Mouse (Mus musculus) B cell, adult 2 months (primary cell): ENCODE measurements at regions not wholly inside any gene's neighbourhood (a gene's known extent, or its start where the extent isn't known, plus 50 kb on each side); places are given as distances from the start of the nearest gene placed in this dataset.

Experiments
- DNase-seq, 2 experiments: peaks; one replicate each; pipeline ENCODE4 v3.0.0; 2022

DNA sequence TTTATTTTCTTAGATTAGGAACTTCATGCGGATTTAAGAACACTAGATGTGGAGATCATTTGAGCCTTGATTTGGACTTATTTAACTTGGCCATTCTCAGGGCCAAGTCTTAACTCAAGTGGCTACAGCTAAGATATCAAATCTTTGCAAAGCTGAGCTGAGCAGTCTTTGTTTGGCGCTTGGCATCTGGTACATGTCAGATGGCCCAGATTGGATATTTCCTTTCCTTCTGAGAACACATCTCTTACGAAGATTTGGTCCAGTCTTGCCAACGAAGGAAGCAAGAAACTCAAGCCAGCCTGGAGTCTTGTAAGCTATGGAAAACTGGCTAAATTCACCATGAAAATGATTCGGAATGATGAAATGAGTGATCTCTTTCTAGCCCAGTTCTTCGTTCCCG lies 59.1 kb upstream of the Cdc42ep3 start:
- DNase-seq = no peak

DNA sequence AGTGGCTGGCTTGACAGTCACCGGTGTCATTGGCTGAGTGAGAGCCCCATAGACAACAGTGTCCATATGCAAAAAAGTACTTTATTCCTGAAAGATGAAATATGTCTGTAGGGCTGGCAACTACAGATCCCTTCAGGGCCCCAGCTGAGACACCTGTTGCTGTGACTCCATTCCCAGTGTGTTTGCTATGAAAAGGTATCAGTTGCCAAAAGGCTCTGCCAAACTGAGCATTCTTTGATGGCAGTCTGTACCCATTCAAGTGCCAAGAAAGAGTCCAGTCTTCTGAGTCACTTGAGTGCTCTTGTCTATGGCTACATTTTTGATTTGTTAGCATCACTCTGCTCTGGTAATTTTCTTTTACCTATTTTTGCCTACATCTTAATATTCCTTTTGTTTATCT lies 63.1 kb upstream of the Cdc42ep3 start:
- no peak for DNase-seq

DNA sequence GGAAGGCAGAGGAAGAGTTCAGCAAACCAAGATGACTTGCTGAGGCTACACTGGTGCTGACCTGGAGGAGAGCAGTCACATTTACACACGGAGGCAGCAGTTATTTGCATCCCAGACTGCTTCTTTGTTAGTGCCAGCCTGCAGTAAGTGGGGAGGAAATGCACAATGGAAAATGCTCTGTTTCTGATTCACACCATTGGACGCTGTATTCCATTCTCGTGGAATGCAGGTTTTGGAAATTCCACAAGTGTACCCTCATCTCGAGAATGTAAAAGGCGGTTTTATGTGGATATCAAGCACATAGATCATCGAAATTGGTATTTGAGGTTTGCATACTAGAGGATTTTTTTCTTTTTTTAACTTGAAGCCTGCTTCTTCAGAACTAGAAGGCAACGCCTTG lies 66.7 kb upstream of the Cdc42ep3 start:
- DNase-seq = no peak

DNA sequence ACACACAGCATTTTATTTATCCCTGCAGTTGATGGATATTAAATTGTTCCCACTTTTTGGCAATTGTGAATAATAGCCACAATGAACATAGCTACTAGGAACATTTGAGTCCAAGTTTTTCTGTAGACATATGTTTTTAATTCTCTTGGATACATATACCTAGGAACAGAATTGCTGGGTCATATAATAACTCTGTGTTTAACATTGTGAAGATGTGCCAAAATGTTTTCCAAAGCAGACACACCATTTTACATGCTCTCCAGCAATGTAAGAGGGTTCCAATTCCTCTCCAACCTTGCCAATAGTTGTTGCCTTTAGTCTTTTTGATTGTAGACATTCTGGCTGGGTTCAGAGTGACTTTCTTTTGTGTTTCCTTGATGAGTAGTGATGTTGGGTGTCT lies 84.3 kb upstream of the Cdc42ep3 start:
- DNase-seq = no peak

DNA sequence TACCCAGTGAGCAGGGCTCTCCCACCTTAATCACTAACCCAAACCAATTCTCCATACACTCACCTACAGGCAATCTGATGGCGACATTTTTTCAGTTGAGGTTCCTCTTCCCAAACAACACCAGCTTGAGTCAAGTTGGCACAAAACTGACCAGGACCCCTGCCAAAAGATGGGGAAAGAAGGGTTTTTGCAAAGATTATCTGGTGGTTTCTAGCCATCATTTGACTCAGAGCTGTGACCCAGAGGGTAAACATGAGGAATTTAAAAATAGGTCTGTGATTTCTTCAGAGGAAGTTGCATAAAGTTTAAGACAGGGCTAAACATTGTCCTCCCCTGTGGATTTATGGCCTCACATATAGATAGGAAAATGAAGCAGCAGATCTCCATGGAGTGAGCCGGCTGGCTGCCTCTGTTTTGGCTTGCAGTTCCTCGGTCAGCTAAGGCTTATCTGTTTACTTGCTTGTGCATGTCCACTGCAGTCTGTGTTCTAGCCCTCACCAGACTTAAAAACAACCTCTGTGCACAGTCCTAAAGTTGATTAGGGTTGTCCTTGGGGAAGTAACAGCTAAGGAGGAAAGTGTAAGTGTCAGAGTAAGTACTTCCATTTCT lies 87.7 kb upstream of the Cdc42ep3 start:
- DNase-seq = no peak

DNA sequence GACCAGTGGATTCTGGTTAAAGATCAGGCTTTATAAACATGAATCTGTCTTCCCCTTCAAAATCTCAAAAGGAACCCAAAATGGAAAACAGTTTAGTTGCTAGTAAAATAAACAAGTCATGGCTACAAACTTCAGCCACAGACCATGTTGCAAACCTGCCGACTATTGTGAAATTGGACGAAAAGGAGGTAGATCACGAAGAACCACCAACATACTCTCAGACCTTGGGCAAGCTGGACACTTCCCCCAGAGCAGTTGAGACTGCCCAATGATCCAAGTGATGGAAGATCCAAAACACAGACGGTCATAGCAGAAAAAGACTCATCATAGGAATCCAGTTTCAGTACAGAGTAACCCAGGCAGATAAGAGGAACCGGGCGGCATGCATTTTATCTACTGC lies 92.3 kb upstream of the Cdc42ep3 start:
- no peak for DNase-seq

DNA sequence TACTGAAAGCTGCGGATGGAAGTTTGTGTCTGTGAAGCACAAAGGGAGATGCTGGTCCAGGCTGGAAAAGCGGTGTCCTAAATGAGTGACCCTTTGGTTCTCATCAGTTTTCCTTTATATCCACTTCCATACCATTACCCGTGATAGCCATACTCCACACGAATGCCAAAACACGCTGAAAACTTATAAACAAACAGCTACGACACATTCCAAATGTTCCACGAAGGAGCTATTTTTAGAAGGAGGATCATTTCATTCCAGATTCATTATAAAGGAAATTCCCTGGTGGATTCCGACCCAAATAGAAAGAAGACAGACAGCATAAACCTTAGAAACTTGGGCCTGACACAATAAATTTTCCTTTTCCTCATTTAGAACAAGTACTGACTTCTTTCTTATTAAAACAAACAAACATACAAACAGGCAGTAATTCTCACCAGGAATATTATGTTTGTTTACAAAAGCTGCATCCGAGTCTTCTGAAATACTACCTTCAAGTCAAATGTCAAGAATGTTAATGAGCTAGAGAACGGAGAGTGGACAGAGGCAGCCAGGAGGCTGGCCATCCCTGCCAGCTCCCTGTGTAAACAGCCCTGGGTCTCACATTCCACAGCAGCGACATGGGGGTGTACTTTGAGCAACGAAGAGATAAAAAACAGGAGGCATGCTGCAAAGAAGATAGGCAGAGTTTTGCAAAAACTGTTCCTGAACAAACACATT lies 96.4 kb upstream of the Cdc42ep3 start:
- no peak for DNase-seq

DNA sequence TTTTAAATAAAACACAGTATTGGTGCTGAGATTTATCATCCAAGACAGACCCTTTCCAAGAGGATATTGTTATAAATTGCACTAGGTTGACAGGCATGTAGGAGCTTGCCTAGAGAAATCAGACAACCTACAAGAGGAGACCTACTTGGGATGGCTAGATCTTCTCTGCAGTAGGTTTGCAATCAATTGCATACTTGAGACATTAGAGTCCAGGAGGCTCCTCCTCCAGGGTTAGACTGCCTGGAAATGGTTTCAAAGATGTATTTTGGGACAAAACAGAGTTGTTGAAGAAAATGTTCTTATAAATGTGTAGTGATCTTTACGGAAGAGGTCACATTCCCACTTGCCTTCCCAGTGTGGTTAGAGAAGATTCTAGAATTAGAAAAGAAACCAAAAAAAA lies 98.9 kb upstream of the Cdc42ep3 start:
- no peak for DNase-seq

DNA sequence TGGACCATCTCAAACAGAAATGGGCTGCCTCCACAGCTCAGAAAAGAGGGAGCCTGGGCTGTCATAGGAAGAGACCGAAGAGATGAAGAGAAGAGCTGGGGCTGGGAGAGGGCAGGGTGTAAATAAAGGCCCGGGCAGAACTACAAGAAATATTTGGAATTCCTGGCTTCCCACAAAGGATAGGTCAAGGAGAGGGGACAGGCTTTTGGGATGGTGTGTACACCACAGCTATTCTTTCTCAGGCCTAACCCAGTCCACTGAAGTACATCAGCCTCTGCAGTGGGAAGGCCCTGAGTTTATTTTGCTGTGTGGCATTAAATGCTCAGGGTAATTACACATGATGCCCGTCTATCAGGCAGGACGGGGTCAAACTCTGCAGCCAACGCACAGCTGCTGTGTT lies 99.6 kb upstream of the Cdc42ep3 start:
- no peak for DNase-seq

DNA sequence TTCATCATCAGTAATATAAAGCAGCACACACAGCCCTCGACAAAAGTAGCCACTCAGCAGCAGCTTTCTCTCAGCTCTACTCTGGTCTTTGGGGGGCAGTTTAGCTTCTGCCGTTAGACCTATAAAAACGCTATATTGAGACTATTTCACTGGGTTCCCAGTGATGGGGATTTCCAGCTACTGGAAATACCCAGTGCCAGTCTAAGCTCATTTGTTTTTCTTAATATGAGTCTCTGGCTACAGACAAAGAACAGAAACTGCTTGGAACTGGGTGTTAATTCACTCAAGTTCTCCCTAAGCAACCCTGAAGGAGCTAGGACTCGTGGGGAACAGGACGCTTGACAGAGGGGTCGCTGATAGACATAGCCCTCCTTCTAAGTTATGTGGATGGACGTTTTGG lies 100.3 kb upstream of the Cdc42ep3 start:
- no peak for DNase-seq

DNA sequence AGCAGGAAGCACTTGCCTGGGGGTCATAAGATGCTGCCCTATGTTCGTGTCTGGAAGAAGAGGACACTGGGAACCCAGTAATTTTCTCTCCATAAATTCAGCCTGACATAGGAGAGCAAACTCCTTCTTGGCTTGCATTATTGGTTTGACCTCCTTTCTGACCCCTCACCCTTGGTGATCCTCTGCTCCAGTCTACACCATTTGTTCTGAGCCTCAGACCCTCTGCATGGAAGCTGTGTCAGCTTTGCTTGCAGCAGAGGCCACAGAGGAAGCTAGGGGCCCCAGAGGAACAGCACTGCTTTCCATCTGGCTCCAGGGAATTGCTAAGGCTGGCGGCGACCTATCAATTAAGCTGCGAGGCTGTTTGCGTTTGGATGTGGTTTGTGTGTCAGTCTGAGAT lies 102.7 kb upstream of the Cdc42ep3 start:
- DNase-seq = no peak

DNA sequence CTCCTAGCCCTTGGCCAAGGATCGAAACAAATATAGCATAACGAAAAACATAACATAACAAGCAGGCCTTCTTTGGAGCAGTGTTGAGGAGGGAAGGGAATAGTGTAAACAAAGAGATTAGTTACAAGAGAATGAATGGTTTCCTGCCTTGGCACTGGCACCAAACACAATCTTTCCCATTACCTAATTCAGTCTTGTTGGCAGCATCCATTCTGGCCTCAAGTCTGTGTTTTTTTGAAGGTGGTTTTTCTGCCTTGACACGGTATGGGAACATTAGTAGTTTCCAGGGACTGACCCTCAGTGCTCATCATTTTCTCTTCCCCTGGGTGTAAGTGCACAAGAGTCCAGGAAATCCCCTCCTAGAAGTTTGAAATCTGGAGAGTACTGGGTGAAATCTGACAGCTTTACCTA lies 106.8 kb upstream of the Cdc42ep3 start:
- DNase-seq = no peak

DNA sequence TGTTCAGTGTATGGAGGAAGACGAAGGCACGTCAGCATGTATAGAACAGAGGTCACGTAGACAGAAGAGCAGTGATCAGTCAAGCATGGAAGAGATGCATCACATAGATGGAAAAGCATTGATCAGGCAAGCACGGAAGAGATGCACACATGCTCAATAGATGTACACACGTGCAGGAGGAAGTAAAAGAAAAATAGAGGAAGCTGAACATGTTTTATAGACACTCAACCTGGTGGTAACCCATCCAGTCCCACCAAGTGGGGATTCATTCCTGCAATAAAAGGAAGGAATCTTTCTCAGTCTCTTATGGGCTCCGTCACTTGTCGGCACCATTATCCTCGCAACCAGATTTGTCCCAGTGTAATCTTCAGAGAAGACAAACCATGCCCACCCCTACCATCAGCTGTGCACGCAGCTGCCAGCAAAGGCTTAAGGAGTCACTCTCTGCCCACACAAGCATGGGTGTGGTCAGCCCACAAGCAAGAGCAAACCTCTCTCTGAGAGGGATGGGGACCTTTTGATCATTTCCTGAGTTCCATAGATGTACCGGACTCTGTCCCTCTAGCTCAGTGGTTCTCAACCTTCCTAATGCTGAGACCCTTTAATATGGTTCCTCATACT lies 108.3 kb upstream of the Cdc42ep3 start:
- DNase-seq = no peak

DNA sequence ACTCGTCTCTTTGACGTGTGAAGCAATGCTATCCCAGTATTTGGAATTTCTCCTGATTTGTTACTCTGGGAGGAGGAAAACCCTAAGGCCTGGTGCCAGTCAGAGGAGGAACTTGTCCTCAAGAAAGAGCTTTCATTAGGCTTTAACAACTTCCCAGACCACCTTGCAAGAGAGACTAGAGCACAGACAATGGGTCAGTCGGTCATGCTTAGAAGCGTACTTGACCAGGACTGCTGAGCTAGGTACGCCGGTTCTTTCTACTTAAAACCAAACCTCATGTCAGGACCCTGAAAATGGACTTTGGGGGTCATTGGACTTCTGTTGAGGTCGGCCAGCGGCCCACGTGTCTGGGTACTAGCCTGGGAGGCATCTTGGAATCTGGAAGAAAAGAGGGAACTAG lies 110.8 kb upstream of the Cdc42ep3 start:
- DNase-seq = no peak

DNA sequence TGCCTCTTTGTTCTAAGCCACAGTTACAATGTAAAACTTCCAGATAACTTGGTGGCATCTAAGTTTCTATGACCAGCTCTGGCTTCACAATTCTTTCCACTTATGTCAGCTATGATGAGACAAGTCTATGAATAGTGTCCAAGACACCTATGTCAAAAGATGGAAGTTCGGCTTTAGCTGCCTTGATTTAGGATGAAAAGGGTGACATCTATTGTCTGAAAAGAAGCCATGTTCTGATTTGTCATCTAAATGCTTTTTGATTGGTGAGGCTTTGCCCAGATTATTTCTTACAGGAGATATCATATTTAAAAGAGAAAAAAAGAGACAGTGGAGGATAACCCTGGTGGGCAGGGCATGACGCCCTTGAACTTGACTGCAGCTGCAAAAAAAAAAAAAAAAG lies 116.7 kb upstream of the Cdc42ep3 start:
- DNase-seq = no peak

DNA sequence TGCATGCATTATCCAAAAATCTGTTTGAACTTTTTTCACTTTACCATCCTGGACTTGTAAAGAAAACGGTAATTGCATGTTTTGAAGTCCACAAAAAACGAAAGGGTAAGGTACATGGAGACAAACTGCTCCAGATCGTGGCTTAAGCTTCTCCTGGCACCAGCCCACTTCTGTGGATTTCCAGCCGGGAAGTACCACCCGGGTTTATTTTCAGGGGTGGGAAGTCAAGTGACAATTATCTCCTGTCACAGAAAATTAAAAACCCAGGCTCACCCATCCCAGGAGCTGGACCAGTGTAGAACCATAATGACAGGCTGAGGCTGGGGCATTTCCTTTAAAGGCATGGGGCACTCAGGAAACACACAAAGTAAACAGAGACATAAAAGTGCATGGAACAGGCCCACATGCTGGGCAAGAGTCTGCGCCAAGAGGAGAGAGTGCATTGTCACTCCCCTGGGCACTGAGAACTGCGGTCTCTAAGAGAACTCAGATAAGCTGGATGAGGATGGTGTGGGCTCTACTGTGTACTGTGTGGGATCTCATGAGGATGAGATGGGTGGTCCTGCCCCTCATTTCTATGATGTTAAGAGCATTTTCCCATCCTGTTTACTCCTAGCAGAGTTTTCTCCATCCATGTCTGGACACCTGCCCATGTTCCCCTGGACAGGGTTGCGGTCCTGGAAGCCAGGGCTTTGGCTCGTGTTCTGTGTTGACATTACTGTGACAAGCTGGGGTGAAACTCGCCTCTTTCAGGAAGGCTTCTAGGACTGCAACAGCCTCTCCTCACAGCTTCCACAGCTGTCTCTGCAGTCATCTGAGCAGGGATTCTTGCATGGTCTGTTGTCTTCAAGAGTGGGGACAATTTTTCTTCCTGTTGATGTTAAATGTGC lies 117.5 kb upstream of the Cdc42ep3 start:
- no peak for DNase-seq

DNA sequence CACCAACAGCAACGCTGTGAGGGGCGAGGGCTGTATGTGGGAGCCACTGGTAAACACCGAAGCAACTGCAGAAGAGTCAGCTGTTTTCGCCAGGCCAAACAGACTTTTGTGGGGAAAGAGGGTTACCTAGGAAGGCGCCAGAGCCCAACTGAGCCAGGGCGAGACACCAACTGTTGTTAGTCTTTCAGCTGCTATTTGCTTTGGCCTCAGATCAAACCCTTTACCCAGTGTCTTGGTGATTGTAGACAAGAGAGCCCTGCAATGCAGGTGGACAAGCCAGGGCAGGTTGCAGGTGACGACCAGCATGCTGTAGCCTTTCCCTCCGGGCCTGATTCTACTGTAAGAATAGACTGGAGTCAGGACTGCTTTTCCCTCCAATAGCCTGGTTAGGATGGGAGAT lies 121.8 kb upstream of the Cdc42ep3 start:
- DNase-seq = no peak

DNA sequence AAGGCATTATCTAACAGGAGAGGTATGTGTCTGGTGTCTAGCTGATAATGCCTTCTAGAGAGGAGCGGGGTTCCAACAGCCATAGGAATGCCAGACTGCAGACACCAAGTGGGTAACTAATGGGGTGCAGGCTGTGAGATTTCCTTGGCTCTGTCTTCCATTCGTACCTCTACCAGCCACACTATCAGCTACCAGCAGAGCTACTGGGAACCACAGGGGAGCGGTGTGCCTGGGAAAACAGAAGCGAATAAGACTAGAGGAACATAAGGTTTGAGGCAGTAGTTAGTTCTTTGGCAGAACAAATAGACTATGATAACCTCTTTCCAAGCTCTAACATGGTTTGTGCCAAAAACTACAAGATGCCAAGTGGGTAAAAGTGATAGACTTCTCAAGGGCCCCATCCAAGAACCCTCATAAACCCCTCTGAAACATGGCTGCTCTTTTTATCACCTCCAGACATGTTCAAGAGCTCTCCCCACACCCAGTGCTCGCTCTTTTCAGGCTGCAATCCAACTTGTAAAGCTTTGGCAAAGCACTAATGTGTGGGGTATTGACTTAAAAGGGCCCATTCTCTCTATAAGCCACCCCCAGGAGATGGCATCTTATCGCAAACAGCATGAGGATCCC lies 126.3 kb upstream of the Cdc42ep3 start:
- DNase-seq = no peak

DNA sequence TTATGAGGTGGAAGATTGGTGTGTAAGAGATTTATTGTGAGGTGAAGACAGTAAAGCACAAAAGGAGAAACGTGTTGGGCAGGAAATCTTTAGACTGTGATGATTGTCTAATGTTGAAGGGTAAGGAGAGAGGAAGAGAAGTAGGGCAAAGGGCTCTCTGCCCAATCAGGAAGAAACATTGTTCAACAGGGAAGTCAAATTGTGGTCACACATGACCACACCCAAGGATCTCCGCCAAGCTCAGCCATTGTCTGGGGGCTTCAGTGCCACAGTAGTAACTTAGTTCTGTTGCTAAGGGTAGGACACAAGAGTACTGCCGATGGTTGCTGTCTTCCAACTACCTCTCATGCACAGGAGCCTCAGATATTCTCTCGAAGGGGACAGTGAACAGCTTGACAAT lies 127.0 kb upstream of the Cdc42ep3 start:
- DNase-seq = no peak

DNA sequence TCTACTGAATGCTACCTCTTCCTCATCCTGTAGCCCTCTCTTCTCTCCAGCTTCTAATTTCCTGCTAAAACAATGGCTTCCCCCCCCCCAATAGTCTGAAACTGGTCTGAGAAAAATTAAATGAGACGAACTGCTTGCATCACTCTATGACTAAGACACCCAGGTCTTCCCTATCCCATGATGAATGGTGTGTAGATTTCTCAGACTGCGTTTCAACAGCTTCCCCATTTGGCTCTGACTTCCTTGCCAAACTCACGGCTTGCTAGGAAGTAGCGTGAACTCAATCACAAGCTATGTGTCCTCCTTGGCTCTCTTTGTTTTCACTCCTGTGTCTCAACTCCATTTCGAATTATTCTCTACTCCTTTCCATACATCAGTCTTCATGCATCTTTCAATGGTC lies 126.4 kb upstream of the Rmdn2 start:
- no peak for DNase-seq

DNA sequence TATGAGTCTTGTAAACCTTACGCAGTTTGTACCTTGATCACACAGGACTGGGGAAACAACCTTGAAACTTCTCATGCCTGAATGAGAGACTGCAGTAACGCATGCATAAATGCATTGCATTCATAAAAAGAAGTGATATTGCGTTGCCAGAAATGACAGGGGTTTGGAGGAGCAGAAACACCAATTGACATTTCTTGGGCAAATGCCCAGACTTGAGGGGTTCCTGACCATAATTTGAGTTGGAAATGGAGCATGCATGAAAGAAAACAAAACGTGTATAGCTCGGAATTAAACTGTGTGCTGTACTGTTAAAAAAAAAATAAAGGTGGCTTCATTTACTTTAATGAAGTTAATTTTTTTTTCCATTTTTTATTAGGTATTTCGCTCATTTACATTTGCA lies 122.4 kb upstream of the Rmdn2 start:
- DNase-seq = no peak

DNA sequence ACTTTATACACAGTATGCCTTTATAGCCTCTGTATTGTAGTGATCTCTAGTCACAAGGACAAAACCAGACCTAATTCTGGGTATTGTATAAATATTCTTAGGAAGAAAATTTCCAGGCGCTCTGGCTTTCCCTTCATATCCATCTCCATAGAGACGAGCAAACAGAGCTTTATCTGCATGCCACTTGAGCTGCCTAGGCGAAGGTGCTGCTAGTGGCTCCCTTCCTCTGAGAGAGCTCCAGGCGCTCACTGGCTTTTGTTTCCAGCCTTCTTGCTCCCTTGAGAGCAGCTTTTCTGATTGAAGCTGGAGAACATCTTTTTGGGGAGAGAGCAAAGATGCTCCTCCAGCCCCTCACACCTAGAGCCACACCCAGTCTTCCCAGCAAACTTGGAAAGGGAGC lies 114.0 kb upstream of the Rmdn2 start:
- no peak for DNase-seq

DNA sequence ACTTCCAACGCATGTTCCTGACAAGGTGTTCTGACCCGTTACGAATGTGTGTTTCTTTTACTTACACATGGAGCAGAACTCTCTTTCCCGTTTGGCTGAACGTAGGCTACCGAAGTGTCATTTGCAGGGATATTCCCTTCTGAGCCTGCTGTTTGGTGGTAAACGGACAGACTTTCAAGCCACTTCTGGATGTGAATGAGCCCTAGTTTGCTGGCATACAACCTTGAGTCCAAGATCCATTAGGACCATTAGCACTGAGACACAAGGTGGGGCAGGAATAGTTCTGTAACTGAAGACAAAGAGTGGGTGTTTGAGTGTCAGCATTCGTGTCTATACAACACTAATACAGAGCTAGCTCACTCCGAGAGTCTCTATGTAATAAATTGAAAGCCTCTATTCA lies 113.3 kb upstream of the Rmdn2 start:
- DNase-seq = no peak
